Mouse (Mus musculus) stomach, embryonic 16.5 days (tissue): ENCODE results near the gene Crybg1. TPM values are rescaled to one million over a fixed set of nuclear protein-coding genes. Genes with fewer than 3 reads are reported as not detected.

Experiments used
- ATAC-seq: fragments of 200-750 bp; cut with Nextera tagmentation; 2 replicates; pipeline ENCODE4 v1.8.0; 2017; ENCODE audit warnings: moderate number of reproducible peaks, moderate TSS enrichment; ENCODE audit not compliant: insufficient read depth, low FRiP score
- H3K27ac ChIP-seq: fragments of 300-500 bp; sonication (generic); 2 replicates; pipeline ENCODE4 v1.5.1; 2014; ENCODE audit warnings: low read length
- H3K27me3 ChIP-seq: fragments of 300-500 bp; sonication (generic); 2 replicates; pipeline ENCODE4 v1.6.1; 2014; ENCODE audit warnings: low read length, control low read depth, mixed read lengths; ENCODE audit not compliant: control insufficient read depth, insufficient read depth
- H3K36me3 ChIP-seq: fragments of 300-500 bp; sonication (generic); 2 replicates; pipeline ENCODE4 v1.6.1; 2014; ENCODE audit warnings: low read length; ENCODE audit not compliant: control insufficient read depth, insufficient read depth
- H3K4me1 ChIP-seq: fragments of 300-500 bp; sonication (generic); 2 replicates; pipeline ENCODE4 v1.6.1; 2014; ENCODE audit warnings: low read length, control low read depth, mixed read lengths; ENCODE audit not compliant: control insufficient read depth, insufficient read depth
- H3K4me2 ChIP-seq: fragments of 300-500 bp; sonication (generic); 2 replicates; pipeline ENCODE4 v1.6.1; 2014; ENCODE audit warnings: low read depth, low read length, mixed read lengths
- H3K4me3 ChIP-seq: fragments of 300-500 bp; sonication (generic); replicated peaks from 2 replicates; pipeline ENCODE4 v1.5.1; 2014; ENCODE audit warnings: mild to moderate bottlenecking, low read length
- H3K9ac ChIP-seq: fragments of 300-500 bp; sonication (generic); 2 replicates; pipeline ENCODE4 v1.6.1; 2014; ENCODE audit warnings: low read length
- H3K9me3 ChIP-seq: fragments of 300-500 bp; sonication (generic); replicated peaks from 2 replicates; pipeline ENCODE4 v1.6.1; 2016; ENCODE audit warnings: low read length, control low read depth; ENCODE audit not compliant: control insufficient read depth
- WGBS: fragments of 180-500 bp; shearing (Covaris S2); extraction: QIAGEN DNeasy Blood & Tissue Kit; methylation state at CpG from one replicate; pipeline ENCODE4 v1.1.7; 2014; 5-methylcytosine and 5-hydroxymethylcytosine counted together
- polyA plus RNA-seq: library from polyadenylated mRNA; unstranded; fragments of >200 nt; fragmentation: Nextera tagmentation; extraction: Ambion mirVana; gene quantifications from 2 replicates; pipeline ENCODE4 v1.2.1, GENCODE M21; 2015

Crybg1 gene
- polyA plus RNA-seq, 1 experiment from 2014 or later = 2.9 TPM

- 66% methylated on average over 2 of the region's 2 CpGs for whole genome bisulfite sequencing
- no peaks in the 10 kb centered on the region for H3K27me3 ChIP-seq
- no peak overlapping the region for H3K9ac ChIP-seq
- no peaks in the 10 kb centered on the region for H3K36me3 ChIP-seq
- H3K27ac ChIP-seq = no peak overlapping the region
- ATAC-seq = no peak
- H3K4me3 ChIP-seq = no peak overlapping the region
- no peaks in the 10 kb centered on the region for H3K4me1 ChIP-seq
- no peaks in the 10 kb centered on the region for H3K9me3 ChIP-seq
- no peak overlapping the region for H3K4me2 ChIP-seq
These were observed 8.8 kb upstream of the Crybg1 start for GRCm38 (mm10) chr10:44157489-44157888.

- Histone ChIP-seq H3K27me3 (no peaks in the 10 kb centered on the region), H3K36me3 (no peaks in the 10 kb centered on the region), H3K4me3 (no peak overlapping the region), H3K9ac (no peak overlapping the region), H3K9me3 (no peaks in the 10 kb centered on the region), H3K4me1 (peaks cover 4% of the 10 kb centered on the region; the same call in 1 of the 2 replicates), H3K27ac (no peak overlapping the region), H3K4me2 (no peak overlapping the region)
- no peak for ATAC-seq
- 92% methylated on average over 2 of the region's 2 CpGs for WGBS
These were observed 1.8 kb upstream of the Crybg1 start for GRCm38 (mm10) chr10:44150501-44150900.

- WGBS = 66% methylated on average over 10 of the region's 10 CpGs
- ATAC-seq = no peak
- H3K4me2 ChIP-seq = no peak overlapping the region
- H3K9ac ChIP-seq = no peak overlapping the region
- H3K4me3 ChIP-seq = no peak overlapping the region
- no peak overlapping the region for H3K27ac ChIP-seq
- H3K36me3 ChIP-seq = no peaks in the 10 kb centered on the region
- H3K4me1 ChIP-seq = 0 out of 2 replicates have a peak, but pooled peaks cover under 1% of the 10 kb centered on the region
- no peaks in the 10 kb centered on the region for H3K9me3 ChIP-seq
- H3K27me3 ChIP-seq = no peaks in the 10 kb centered on the region
These were observed 5.3 kb downstream of the Crybg1 start for GRCm38 (mm10) chr10:44143401-44143800.

GRCm38 (mm10) chr10:44138137-44138855 lies 10.4 kb downstream of the Crybg1 start:
- Histone ChIP-seq H3K4me2 (no peak overlapping the region), H3K36me3 (no peaks in the 10 kb centered on the region), H3K9me3 (no peaks in the 10 kb centered on the region), H3K27me3 (no peaks in the 10 kb centered on the region), H3K9ac (no peak overlapping the region), H3K4me1 (no peaks in the 10 kb centered on the region), H3K27ac (0 out of 2 replicates have a peak overlapping the region, but pooled peaks have one; percentile 29), H3K4me3 (no peak overlapping the region)
- no peak for ATAC-seq
- WGBS = 50% methylated on average over 13 of the region's 13 CpGs

GRCm38 (mm10) chr10:44126047-44126446 lies 22.6 kb downstream of the Crybg1 start:
- no peak for ATAC-seq
- H3K4me1 ChIP-seq = no peaks in the 10 kb centered on the region
- no peaks in the 10 kb centered on the region for H3K27me3 ChIP-seq
- H3K36me3 ChIP-seq = no peaks in the 10 kb centered on the region
- no peak overlapping the region for H3K4me3 ChIP-seq
- H3K27ac ChIP-seq = no peak overlapping the region
- WGBS = 79% methylated on average over 5 of the region's 5 CpGs
- no peak overlapping the region for H3K4me2 ChIP-seq
- no peaks in the 10 kb centered on the region for H3K9me3 ChIP-seq
- H3K9ac ChIP-seq = no peak overlapping the region

- Histone ChIP-seq H3K27me3 (no peaks in the 10 kb centered on the region), H3K4me1 (peaks cover 4% of the 10 kb centered on the region; the same call in 1 of the 2 replicates), H3K27ac (no peak overlapping the region), H3K36me3 (no peaks in the 10 kb centered on the region), H3K4me2 (no peak overlapping the region), H3K9ac (no peak overlapping the region), H3K9me3 (no peaks in the 10 kb centered on the region), H3K4me3 (no peak overlapping the region)
- ATAC-seq = no peak
- WGBS = 48% methylated on average over 6 of the region's 6 CpGs
These were observed 24.2 kb downstream of the Crybg1 start for GRCm38 (mm10) chr10:44124400-44124933.

GRCm38 (mm10) chr10:44118616-44119015 lies 30.0 kb downstream of the Crybg1 start:
- WGBS = 37% methylated on average over 4 of the region's 4 CpGs
- no peaks in the 10 kb centered on the region for H3K36me3 ChIP-seq
- no peaks in the 10 kb centered on the region for H3K27me3 ChIP-seq
- no peak overlapping the region for H3K4me2 ChIP-seq
- H3K9me3 ChIP-seq = no peaks in the 10 kb centered on the region
- peaks cover 12% of the 10 kb centered on the region for H3K4me1 ChIP-seq
- peak overlapping the region; percentile 36; the same call in 1 of the 2 replicates for H3K27ac ChIP-seq
- H3K9ac ChIP-seq = no peak overlapping the region
- H3K4me3 ChIP-seq = no peak overlapping the region
- ATAC-seq = no peak

- Histone ChIP-seq H3K36me3 (no peaks in the 10 kb centered on the region), H3K4me1 (peaks cover 12% of the 10 kb centered on the region), H3K9ac (no peak overlapping the region), H3K27me3 (no peaks in the 10 kb centered on the region), H3K4me2 (no peak overlapping the region), H3K27ac (no peak overlapping the region), H3K9me3 (no peaks in the 10 kb centered on the region), H3K4me3 (no peak overlapping the region)
- ATAC-seq = no peak
- 82% methylated on average over 5 of the region's 5 CpGs for WGBS
These were observed 31.9 kb downstream of the Crybg1 start for GRCm38 (mm10) chr10:44116796-44117195.

GRCm38 (mm10) chr10:44114611-44115010 lies 34.0 kb downstream of the Crybg1 start:
- Histone ChIP-seq H3K36me3 (no peaks in the 10 kb centered on the region), H3K4me2 (no peak overlapping the region), H3K27me3 (no peaks in the 10 kb centered on the region), H3K9me3 (no peaks in the 10 kb centered on the region), H3K27ac (no peak overlapping the region), H3K9ac (no peak overlapping the region), H3K4me1 (peaks cover 12% of the 10 kb centered on the region), H3K4me3 (no peak overlapping the region)
- peak; percentile 23; the same call in 1 of the 2 replicates for ATAC-seq
- 17% methylated on average over 4 of the region's 4 CpGs for WGBS
